Mouse (Mus musculus) NIH3T3 (cell line): ENCODE data around the gene Pgpep1l.

Experiments used
- DNase-seq: peaks from one replicate; pipeline ENCODE4 v3.0.0-alpha.2; 2012; ENCODE audit warnings: low read depth

Gene Pgpep1l

DNA sequence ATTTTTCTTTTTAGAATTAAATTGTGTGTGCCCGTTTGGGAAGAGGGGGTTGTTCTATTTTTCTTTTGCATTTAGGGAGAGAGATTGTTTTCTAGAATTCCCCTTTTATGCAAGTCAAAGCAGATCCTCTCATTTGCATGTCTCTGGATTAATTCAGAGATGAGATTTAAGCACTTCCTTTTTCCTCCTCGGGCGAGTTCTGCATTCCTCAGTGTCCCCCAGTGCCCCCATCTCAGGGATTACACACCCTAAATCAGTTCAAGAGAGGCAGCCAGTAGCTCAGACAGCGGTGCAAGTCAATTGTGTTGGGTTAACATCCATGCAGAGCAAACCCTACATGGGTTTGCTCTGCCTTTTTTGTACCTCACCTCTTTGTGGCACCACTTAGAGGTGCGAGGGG, 50.2 kb downstream of the Pgpep1l start:
- no peak for DNase-seq

DNA sequence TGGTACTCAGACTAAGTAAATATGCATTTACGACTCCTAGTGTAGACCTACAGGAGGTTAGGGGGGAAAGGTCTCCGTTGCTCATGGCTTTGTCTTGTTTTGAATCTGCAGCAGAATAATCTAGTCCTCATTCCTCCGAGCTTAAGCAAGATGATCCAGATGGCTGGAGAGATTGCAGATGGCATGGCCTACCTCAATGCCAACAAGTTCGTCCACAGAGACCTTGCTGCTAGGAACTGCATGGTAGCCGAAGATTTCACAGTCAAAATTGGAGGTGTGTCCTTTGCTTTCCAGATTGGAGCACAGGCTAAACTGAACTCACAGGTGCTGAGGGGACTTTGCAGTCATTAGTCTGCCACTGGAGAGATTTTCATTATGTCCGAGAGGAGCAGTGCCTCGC, 52.1 kb downstream of the Pgpep1l start:
- DNase-seq: no peak

DNA sequence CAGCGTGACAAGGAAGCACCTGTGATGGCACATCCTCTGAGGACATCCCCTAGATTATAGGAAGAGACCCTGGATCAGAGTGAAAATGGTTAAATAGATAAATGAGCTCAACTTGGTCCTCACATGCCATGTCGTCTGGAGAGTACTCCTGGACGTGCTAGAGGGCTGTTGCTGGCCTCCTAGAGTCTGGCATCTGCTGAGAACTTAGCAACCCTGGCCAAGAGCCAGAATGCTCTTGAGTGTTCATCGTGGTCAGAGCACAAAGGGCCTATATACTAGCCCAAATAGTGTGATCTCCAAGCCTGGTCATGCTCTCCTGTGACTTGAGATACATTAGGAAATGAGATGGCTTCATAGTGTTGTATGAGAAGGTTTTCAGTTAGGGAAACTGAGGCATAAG, 53.6 kb downstream of the Pgpep1l start:
- peak; percentile 71 for DNase-seq

DNA sequence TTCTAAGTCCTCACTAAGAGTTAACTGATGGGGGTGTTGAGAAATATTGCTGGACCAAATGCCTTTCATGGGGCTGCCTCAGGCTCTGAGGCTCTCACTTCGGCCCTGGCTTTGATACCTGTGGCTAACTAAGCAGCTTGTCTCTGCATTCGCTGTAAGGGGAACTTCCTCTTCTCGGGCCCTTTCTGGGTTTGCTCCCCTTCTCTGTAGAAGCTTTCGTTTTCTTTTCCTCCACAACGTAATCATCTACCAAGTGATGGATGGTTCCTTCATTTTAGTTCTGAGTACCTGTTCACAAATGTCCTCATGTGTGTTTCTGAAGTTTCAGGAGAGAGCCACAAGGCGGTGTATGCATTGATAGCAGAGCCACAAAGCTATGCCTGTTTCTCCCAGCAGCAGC, 55.0 kb downstream of the Pgpep1l start:
- no peak for DNase-seq

DNA sequence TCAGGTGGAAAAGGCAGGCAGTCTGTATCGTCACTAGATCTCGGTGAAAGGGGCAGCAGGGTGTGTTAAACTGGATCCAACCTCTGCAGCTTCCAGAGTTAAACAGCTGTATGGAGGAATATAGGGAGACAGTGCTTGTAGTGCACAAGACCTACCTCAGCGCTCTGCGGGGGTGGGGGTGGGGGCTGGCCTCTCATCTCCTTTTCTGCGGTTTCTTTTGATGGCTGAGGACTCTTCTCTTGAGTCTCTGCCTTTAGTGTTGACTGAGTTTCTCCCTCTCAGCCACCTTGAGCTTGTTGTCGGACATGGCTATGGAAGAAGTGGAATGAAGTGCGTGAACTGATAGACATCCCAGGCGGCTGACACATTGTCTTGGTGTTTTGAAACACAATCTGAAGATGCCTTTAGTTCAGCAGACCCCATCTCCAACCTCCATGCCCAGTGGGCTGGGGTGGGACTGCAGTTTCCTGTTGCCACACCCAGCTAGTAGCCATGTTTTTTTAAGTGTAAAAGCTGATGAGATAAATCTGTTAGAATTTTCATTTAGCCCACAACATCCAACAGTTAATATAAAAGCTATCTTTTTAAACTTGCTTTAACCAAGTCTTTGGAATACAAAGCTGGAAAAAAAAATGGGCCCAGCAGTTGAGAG, 58.1 kb downstream of the Pgpep1l start:
- no peak for DNase-seq

DNA sequence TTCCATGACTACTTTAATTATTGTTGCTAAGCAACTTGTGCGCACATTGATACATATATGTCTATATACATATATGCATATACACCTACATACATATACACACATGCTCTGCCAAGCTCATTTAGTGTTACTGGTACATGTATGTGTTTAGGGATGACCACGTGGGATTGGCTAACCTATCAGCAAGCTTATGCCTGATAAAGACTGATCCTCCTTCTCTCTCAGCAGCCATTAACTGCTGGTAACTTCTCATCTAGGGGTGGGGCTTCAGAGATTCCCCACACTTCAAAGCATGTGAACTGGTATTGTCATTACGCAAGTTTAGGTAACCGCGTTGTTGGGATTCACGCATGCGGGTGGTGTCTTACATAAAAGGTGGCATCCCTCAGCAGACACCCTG, 64.4 kb downstream of the Pgpep1l start:
- no peak for DNase-seq

DNA sequence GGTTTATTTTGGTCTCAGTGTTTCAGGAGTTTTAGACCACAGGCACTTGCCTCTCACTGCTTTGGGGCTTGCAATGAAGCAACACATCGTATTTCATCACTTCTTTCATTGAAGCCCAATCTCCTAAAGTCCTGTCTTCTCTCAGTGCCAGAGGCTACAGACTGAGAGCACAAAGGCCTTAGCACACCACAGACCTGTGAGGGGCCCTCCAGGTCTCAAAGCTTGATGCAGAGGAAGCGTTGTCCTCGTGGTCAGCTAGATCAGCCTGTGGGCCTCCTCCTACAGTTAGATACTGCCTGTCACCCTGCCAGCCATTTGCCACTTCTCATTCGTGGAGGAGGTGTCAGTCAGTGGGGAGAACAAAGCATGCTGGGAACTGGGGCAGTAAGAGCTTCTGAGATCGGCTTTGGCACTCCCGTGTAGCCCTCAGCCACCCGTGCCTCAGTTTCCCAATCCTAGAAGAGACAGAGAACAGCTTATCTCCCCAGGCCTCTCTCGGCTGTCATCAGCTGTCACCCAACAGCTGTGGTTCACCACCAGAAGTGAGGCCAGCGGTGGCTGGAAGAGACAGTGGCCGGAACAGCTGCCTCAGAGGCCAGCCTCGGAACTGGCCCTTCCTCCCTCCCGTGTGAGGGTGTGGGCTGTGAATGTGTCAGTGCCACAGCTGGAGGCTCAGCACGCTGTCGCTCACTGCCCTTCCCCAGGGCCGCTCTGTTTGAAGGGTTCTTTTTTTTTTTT, 69.9 kb downstream of the Pgpep1l start:
- DNase-seq: peak; percentile 9

DNA sequence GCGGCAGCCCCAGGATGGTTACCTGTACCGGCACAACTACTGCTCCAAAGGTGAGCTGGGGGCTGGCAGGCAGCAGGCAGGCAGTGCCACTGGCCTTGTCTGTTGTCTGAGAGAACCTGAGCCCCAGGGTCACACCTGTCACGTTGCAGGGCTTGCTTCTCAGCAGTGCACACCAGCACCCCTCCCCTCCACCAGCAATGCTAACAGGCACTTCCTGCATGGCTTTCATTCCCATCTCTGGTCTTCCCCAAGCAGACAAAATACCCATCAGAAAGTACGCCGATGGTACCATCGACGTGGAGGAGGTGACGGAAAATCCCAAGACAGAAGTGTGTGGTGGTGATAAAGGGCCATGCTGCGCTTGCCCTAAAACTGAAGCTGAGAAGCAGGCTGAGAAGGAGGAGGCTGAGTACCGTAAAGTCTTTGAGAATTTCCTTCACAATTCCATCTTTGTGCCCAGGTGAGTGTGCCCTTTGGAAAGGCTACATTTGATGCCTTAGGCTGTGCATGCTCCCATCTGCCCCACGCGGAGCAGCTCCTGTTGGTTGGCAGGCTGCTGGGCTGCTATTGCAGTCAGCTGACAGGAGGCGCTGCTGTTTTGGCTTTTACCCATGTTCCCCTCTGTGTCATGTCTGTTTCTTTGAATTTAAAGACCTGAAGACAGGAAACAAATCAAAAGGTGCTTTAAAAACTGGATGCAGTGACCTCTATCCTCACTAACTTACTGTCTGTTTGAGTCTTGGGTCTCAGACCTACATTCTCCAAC, 74.2 kb downstream of the Pgpep1l start:
- no peak for DNase-seq

DNA sequence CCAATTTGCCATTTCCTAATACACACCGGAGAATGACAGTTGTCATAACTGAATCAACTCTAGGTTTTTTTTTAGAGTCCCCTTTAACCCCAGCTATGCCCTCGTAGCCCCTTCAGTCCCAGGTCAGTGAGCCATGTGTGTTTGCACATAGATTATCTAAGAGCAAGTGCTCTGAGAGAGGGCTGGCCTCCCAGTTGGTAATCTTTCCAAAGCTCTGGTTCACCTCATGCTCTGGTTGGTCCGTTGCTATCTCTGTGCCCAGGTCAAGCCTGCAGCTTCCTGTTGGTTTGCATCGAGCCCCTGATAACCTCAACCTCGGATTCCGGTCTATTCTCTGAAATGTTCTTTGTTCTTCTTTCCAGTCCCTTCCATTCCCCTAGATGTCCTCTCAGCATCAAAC, 74.8 kb downstream of the Pgpep1l start:
- DNase-seq: no peak
